Mouse (Mus musculus): ENCODE measurements around the gene Ear6. TPM values are rescaled to one million over a fixed set of nuclear protein-coding genes. Genes with fewer than 3 reads are reported as not detected.

Gene Ear6
- polyA plus RNA-seq, 1 experiment from 2014 or later = not detected

DNA sequence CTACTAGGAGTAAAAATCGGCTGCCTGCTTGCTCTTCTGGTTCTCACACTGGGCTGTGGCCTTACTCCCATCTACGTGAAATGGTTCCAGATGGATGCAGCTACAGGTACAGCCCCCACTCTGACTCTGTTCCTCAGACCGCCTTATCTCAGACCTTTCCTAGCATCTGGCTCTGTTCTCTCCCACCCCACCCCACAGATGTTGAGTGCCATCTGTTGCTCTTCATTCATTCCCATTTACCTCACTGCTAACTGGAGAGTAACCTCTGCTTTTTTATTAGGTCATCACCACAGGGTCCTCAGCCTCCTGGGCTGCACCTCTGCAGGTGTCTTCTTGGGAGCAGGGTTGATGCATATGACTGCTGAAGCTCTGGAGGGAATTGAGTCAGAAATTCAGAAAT is 40.3 kb downstream of the Ear6 start:
- TF ChIP-seq CTCF (IDR thresholded peaks at IDR 0.05) = no peak
- in situ Hi-C loops (cut with MboI; ENCODE audit: low pct_unique_long_range_greater_than_20kb) = no loop called here
- DNase-seq (ENCODE audit: low read depth, low spot score) (no peak), ATAC-seq (no peak)
- POLR2A ChIA-PET = no interaction called here
- no peaks in the 10 kb centered on the region for H3K27me3 ChIP-seq
- CTCF ChIA-PET = interaction anchor here (2.6 kb wide), 1 partner anchor 10 kb away, joined by 10 read pairs; no protein-coding TSS in a partner anchor

DNA sequence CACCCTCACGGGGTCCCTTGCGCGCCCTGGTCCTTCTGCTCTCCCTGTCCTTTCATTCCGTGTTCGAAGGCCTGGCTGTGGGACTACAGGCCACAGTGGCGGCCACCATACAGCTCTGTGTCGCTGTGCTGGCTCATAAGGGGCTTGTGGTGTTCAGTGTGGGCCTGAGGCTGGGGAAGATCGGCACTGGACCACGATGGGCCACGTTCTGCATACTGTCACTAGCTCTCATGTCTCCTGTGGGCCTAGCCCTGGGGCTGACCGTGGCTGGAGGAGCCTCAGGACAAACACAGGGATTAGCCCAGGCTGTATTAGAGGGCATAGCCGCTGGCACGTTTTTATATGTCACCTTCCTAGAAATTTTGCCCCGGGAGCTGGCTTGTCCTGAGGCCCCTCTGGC is 41.6 kb downstream of the Ear6 start:
- in situ Hi-C loops (cut with MboI; ENCODE audit: low pct_unique_long_range_greater_than_20kb) = no loop called here
- no peak for ATAC-seq
- ChIA-PET CTCF (interaction anchor here (0.7 kb wide), 1 partner anchor 10 kb away, joined by 3 read pairs; no protein-coding TSS in a partner anchor), POLR2A (interaction anchor here (0.9 kb wide), 1 partner anchor 11 kb away, joined by 4 read pairs; no protein-coding TSS in a partner anchor)
- no peak for DNase-seq (ENCODE audit: low read depth, low spot score)
- no peaks in the 10 kb centered on the region for H3K27me3 ChIP-seq
- TF ChIP-seq CTCF (IDR thresholded peaks at IDR 0.05) = no peak

DNA sequence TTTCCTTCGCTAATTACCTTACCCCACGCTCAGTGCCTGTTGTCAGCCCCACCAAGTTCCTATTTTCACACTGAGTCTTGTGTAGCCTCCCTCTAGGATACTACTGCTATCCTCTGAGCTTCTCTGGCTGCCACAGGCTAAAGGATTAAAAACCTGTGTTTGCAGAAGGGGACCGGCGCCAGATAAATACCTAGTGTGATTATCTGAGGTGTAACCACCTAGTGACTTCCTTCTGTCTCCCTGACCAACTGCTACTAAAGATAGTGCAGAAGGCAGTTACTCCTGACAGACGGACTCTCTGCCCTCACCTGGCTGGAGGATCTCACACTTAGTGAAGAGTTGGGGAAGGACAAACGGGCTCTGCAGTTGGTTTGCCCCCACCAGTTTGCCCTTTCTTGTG is 42.5 kb downstream of the Ear6 start:
- ATAC-seq = no peak
- CTCF ChIA-PET = no interaction called here
- H3K27me3 ChIP-seq = no peaks in the 10 kb centered on the region
- POLR2A ChIA-PET = interaction anchor here (0.6 kb wide), 1 partner anchor 16 kb away, joined by 4 read pairs; no protein-coding TSS in a partner anchor
- TF ChIP-seq CTCF (IDR thresholded peaks at IDR 0.05) = no peak
- DNase-seq (ENCODE audit: low read depth, low spot score) = no peak
- in situ Hi-C loops (cut with MboI; ENCODE audit: low pct_unique_long_range_greater_than_20kb) = no loop called here

DNA sequence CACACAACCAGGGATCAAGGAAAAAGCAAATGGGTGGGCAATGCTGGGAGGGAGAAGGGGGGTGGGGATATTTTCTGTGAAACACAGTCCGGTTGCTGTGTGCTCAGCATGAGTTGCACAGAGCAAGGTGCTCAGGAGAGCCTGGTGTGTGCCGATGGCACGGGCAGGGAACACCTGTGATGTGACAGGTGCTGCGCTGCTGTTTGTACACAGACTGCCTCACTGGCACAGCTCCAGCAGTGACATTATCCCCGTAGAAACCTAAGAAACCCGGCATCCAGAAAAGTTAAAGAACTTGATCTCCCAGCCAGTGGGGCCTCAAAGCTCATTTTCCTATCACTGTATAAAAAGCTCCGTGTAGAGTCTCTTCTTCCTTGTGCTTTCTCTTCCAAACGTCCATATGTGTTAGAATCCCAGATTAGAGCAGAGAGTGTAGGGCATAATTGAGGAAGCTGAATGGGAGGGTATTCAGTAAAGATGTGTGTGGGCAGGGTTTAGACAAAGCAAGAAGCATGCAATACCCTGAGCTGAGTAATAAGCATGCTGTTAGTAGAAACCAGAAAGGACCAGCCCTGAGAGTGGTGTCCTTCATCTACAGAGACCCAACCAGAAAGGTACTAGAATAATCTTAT is 43.2 kb downstream of the Ear6 start:
- ChIA-PET CTCF (no interaction called here), POLR2A (interaction anchor here (0.6 kb wide), 1 partner anchor 15 kb away, joined by 4 read pairs; no protein-coding TSS in a partner anchor)
- H3K27me3 ChIP-seq = no peaks in the 10 kb centered on the region
- no peak for TF ChIP-seq CTCF (IDR thresholded peaks at IDR 0.05)
- in situ Hi-C loops (cut with MboI; ENCODE audit: low pct_unique_long_range_greater_than_20kb) = no loop called here
- DNase-seq (ENCODE audit: low read depth, low spot score) (no peak), ATAC-seq (no peak)

DNA sequence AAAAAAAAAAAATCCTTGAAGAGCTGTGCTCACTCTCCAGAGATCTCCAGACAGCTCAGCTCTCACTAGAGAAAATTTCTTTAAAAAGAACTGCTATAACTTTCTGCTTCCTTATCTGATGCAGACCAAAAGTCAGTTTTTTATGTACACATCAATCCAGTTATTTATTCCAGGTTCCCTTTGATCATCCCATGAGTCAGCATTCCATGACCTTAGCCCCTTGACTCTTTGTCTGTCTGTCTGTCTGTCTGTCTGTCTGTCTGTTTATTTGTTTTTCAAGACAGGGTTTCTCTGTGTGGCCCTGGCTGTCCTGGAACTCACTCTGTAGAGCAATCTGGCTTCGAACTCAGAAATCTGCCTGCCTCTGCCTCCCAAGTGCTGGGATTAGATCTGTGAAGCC is 45.9 kb downstream of the Ear6 start:
- ATAC-seq (no peak), DNase-seq (ENCODE audit: low read depth, low spot score) (no peak)
- in situ Hi-C loops (cut with MboI; ENCODE audit: low pct_unique_long_range_greater_than_20kb) = no loop called here
- no peak for TF ChIP-seq CTCF (IDR thresholded peaks at IDR 0.05)
- POLR2A ChIA-PET = no interaction called here
- CTCF ChIA-PET = no interaction called here
- no peaks in the 10 kb centered on the region for H3K27me3 ChIP-seq

DNA sequence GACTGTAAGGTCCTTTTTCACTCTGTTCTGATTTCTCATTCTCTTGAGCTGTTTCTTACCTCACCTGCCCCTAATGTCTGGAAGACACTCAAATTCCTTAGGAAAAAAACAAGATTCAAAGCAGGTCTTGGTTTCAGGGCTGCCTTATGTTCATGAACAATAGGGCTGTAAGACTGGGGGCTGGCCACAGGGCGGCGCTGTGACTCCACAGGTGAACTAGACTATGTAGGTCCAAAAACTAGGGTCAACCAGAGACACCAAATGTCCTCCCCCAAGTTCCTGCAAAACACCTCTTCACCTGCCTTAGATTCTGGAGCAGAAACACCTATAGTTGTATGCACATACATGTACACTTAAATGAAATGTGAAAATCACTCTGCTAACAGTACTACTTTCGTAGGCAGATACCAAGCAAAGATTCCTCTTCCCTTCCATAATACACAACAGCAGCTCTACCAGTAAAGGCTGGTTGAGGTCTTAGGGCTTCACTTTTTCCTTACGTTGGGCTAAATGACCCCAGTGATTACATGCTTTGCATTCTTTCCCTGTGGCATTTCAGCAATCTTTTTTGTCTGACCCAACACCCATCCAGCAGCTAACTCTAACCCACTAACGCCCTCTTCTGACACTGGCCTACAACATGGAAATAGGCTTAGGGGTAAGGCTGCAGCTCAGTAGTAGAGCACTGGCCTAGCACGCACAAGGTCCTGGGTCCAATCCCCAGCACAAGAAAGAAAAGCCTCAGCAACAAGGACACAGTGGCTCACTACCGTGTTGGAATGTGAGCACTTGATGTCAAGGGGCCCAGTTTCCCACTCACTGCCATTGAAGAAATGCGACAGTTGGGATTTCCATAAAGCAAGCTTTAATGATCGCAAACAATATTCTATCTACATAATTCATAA is 49.6 kb downstream of the Ear6 start:
- no peaks in the 10 kb centered on the region for H3K27me3 ChIP-seq
- peak; percentile 81 for TF ChIP-seq CTCF (IDR thresholded peaks at IDR 0.05)
- POLR2A ChIA-PET = no interaction called here
- DNase-seq (ENCODE audit: low read depth, low spot score) (no peak), ATAC-seq (peak; percentile 76)
- in situ Hi-C loops (cut with MboI; ENCODE audit: low pct_unique_long_range_greater_than_20kb) = loop anchor here (10.0 kb wide), 1 partner anchor 432 kb away; no protein-coding TSS in a partner anchor
- CTCF ChIA-PET = interaction anchor here (0.6 to 2.4 kb wide), 8 partner anchors 10 to 117 kb away, joined by 3 to 10 read pairs (median 4); partner anchors contain the start of genes Slc39a2 and Zfp219

DNA sequence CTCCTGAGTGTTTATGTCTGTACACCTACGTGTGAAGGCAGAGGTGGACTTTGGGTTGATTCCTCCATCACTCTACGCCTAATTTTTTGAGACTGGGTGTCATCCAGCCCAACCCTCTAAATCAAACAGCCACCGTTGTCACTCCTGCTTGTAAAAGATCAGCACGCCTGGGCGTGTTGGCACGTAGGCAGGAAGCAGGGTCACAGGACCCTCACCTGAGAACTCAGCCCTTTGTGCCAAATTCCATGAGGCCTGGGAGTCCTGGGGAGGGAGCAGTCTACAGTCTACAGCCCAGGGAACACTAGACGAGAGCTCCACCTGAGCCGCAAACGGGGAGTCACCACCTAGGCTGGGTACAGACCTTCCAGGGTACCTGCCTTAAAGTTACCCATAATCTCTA is 50.3 kb downstream of the Ear6 start:
- ATAC-seq = no peak
- ChIA-PET POLR2A (no interaction called here), CTCF (interaction anchor here (1.1 to 2.4 kb wide), 9 partner anchors 9 to 117 kb away, joined by 3 to 10 read pairs (median 4); partner anchors contain the start of genes Ndrg2, Slc39a2 and Zfp219)

More for the DNA sequence above, 50.3 kb downstream of the Ear6 start:
- DNase-seq (ENCODE audit: low read depth, low spot score) = no peak
- H3K27me3 ChIP-seq = no peaks in the 10 kb centered on the region
- no peak for TF ChIP-seq CTCF (IDR thresholded peaks at IDR 0.05)
- in situ Hi-C loops (cut with MboI; ENCODE audit: low pct_unique_long_range_greater_than_20kb) = loop anchor here (10.0 kb wide), 1 partner anchor 431 kb away; no protein-coding TSS in a partner anchor

Other genes with a start within 250 kb of the Ear6 start
- gene Gm17078, start 242.4 kb upstream of the Ear6 start, polyA plus RNA-seq (2021) = not detected
- not detected for gene Gm4181, start 218.0 kb upstream of the Ear6 start, polyA plus RNA-seq (2021)
- not detected for gene Gm17079, start 158.2 kb upstream of the Ear6 start, polyA plus RNA-seq (2021)
- gene Gm5800, start 136.5 kb upstream of the Ear6 start, polyA plus RNA-seq (2021) = not detected
- gene Ang4, start 80.1 kb upstream of the Ear6 start, polyA plus RNA-seq (2021) = not detected
- gene AY358078, start 53.7 kb upstream of the Ear6 start, polyA plus RNA-seq (2021) = not detected
- gene Mettl17, start 31.1 kb downstream of the Ear6 start, polyA plus RNA-seq (2021) = 27.5 TPM
- gene Slc39a2, start 39.2 kb downstream of the Ear6 start, polyA plus RNA-seq (2021) = 0.15 TPM
- gene Ndrg2, start 60.5 kb downstream of the Ear6 start, polyA plus RNA-seq (2021) = 1.1 TPM
- not detected for gene Tppp2, start 64.7 kb downstream of the Ear6 start, polyA plus RNA-seq (2021)
- not detected for gene Rnase13, start 69.1 kb downstream of the Ear6 start, polyA plus RNA-seq (2021)
- 80.2 TPM for gene Arhgef40, start 131.0 kb downstream of the Ear6 start, polyA plus RNA-seq (2021)
- gene Tmem253, start 162.0 kb downstream of the Ear6 start, polyA plus RNA-seq (2021) = 3.4 TPM
- gene Zfp219, start 167.0 kb downstream of the Ear6 start, polyA plus RNA-seq (2021) = 74.8 TPM
- gene Olfr221, start 188.8 kb downstream of the Ear6 start, polyA plus RNA-seq (2021) = not detected